Mouse (Mus musculus): ENCODE measurements around the gene Insrr. TPM values are rescaled to one million over a fixed set of nuclear protein-coding genes. Genes with fewer than 3 reads are reported as not detected.

Insrr gene
- polyA plus RNA-seq, 1 experiment from 2014 or later = not detected

- Histone ChIP-seq H3K4me2 (peak overlapping the region; percentile 60), H3K27ac (ENCODE audit: poor library complexity, severe bottlenecking) (peak overlapping the region; percentile 87), H3K27me3 (replicated peaks) (peaks cover 26% of the 10 kb centered on the region), H3K4me3 (peak overlapping the region; percentile 19), H3K36me3 (0 out of 2 replicates have a peak, but pooled peaks cover 6% of the 10 kb centered on the region), H3K4me1 (replicated peaks) (peaks cover 61% of the 10 kb centered on the region), H3K9me3 (replicated peaks) (no peaks in the 10 kb centered on the region), H3K9ac (peak overlapping the region; percentile 48)
- ATAC-seq (ENCODE audit: insufficient number of reproducible peaks, low FRiP score) = peak; percentile 58
- 17% methylated on average over 15 of the region's 15 CpGs for WGBS
These were observed 33.0 kb upstream of the Insrr start for GRCm38 (mm10) chr3:87763683-87764289.

- no peak overlapping the region for H3K9ac ChIP-seq
- no peak for ATAC-seq (ENCODE audit: insufficient number of reproducible peaks, low FRiP score)
- H3K9me3 ChIP-seq (replicated peaks) = no peaks in the 10 kb centered on the region
- H3K4me1 ChIP-seq (replicated peaks) = peaks cover 61% of the 10 kb centered on the region
- WGBS = 18% methylated on average over 10 of the region's 10 CpGs
- no peaks in the 10 kb centered on the region for H3K36me3 ChIP-seq
- peak overlapping the region; percentile 19; the same call in 1 of the 2 replicates for H3K4me3 ChIP-seq
- H3K27ac ChIP-seq (ENCODE audit: poor library complexity, severe bottlenecking) = peak overlapping the region; percentile 87
- H3K4me2 ChIP-seq = peak overlapping the region; percentile 60
- H3K27me3 ChIP-seq (replicated peaks) = peaks cover 27% of the 10 kb centered on the region
These were observed 32.2 kb upstream of the Insrr start for GRCm38 (mm10) chr3:87764506-87764905.

- Histone ChIP-seq H3K9me3 (replicated peaks) (no peaks in the 10 kb centered on the region), H3K4me3 (peak overlapping the region; percentile 19; the same call in 1 of the 2 replicates), H3K9ac (no peak overlapping the region), H3K4me2 (peak overlapping the region; percentile 60), H3K4me1 (replicated peaks) (peaks cover 61% of the 10 kb centered on the region), H3K27ac (ENCODE audit: poor library complexity, severe bottlenecking) (peak overlapping the region; percentile 87), H3K27me3 (replicated peaks) (peaks cover 32% of the 10 kb centered on the region), H3K36me3 (no peaks in the 10 kb centered on the region)
- ATAC-seq (ENCODE audit: insufficient number of reproducible peaks, low FRiP score) = peak; percentile 67
- WGBS = 17% methylated on average over 10 of the region's 10 CpGs
These were observed 31.7 kb upstream of the Insrr start for GRCm38 (mm10) chr3:87765091-87765490.

GRCm38 (mm10) chr3:87765631-87766283, 31.0 kb upstream of the Insrr start:
- peak overlapping the region; percentile 60 for H3K4me2 ChIP-seq
- H3K4me3 ChIP-seq = no peak overlapping the region
- H3K9ac ChIP-seq = no peak overlapping the region
- H3K4me1 ChIP-seq (replicated peaks) = peaks cover 61% of the 10 kb centered on the region
- peaks cover 32% of the 10 kb centered on the region for H3K27me3 ChIP-seq (replicated peaks)
- WGBS = 58% methylated on average over 5 of the region's 5 CpGs
- peak overlapping the region; percentile 87 for H3K27ac ChIP-seq (ENCODE audit: poor library complexity, severe bottlenecking)
- H3K36me3 ChIP-seq = no peaks in the 10 kb centered on the region
- H3K9me3 ChIP-seq (replicated peaks) = no peaks in the 10 kb centered on the region
- no peak for ATAC-seq (ENCODE audit: insufficient number of reproducible peaks, low FRiP score)

GRCm38 (mm10) chr3:87766284-87766667, 30.5 kb upstream of the Insrr start:
- Histone ChIP-seq H3K27me3 (replicated peaks) (peaks cover 36% of the 10 kb centered on the region), H3K36me3 (no peaks in the 10 kb centered on the region), H3K4me1 (replicated peaks) (peaks cover 61% of the 10 kb centered on the region), H3K4me2 (peak overlapping the region; percentile 60; the same call in 1 of the 2 replicates), H3K4me3 (no peak overlapping the region), H3K9me3 (replicated peaks) (no peaks in the 10 kb centered on the region), H3K9ac (no peak overlapping the region), H3K27ac (ENCODE audit: poor library complexity, severe bottlenecking) (peak overlapping the region; percentile 87; the same call in 1 of the 2 replicates)
- WGBS = 76% methylated on average over 3 of the region's 3 CpGs
- ATAC-seq (ENCODE audit: insufficient number of reproducible peaks, low FRiP score) = no peak

- H3K36me3 ChIP-seq = no peaks in the 10 kb centered on the region
- H3K4me2 ChIP-seq = peak overlapping the region; percentile 70
- H3K4me1 ChIP-seq (replicated peaks) = peaks cover 47% of the 10 kb centered on the region
- H3K9me3 ChIP-seq (replicated peaks) = no peaks in the 10 kb centered on the region
- peaks cover 50% of the 10 kb centered on the region for H3K27me3 ChIP-seq (replicated peaks)
- no peak for ATAC-seq (ENCODE audit: insufficient number of reproducible peaks, low FRiP score)
- H3K27ac ChIP-seq (ENCODE audit: poor library complexity, severe bottlenecking) = peak overlapping the region; percentile 60; the same call in 1 of the 2 replicates
- H3K9ac ChIP-seq = peak overlapping the region; percentile 80
- WGBS = 65% methylated on average over 8 of the region's 8 CpGs
- peak overlapping the region; percentile 56 for H3K4me3 ChIP-seq
These were observed 29.0 kb upstream of the Insrr start for GRCm38 (mm10) chr3:87767764-87768163.

- Histone ChIP-seq H3K27me3 (replicated peaks) (peaks cover 56% of the 10 kb centered on the region), H3K4me2 (peak overlapping the region; percentile 70), H3K36me3 (no peaks in the 10 kb centered on the region), H3K4me3 (peak overlapping the region; percentile 56), H3K9me3 (replicated peaks) (no peaks in the 10 kb centered on the region), H3K9ac (peak overlapping the region; percentile 80), H3K27ac (ENCODE audit: poor library complexity, severe bottlenecking) (peak overlapping the region; percentile 60), H3K4me1 (replicated peaks) (peaks cover 40% of the 10 kb centered on the region)
- no peak for ATAC-seq (ENCODE audit: insufficient number of reproducible peaks, low FRiP score)
- WGBS = 25% methylated on average over 6 of the region's 6 CpGs
These were observed 28.3 kb upstream of the Insrr start for GRCm38 (mm10) chr3:87768431-87768830.

GRCm38 (mm10) chr3:87768844-87769243, 27.9 kb upstream of the Insrr start:
- Histone ChIP-seq H3K4me1 (replicated peaks) (peaks cover 36% of the 10 kb centered on the region), H3K27me3 (replicated peaks) (peaks cover 60% of the 10 kb centered on the region), H3K9ac (peak overlapping the region; percentile 80), H3K4me2 (peak overlapping the region; percentile 70), H3K9me3 (replicated peaks) (no peaks in the 10 kb centered on the region), H3K36me3 (no peaks in the 10 kb centered on the region), H3K27ac (ENCODE audit: poor library complexity, severe bottlenecking) (peak overlapping the region; percentile 60), H3K4me3 (peak overlapping the region; percentile 56)
- peak; percentile 78 for ATAC-seq (ENCODE audit: insufficient number of reproducible peaks, low FRiP score)
- under 1% methylated on average over 36 of the region's 37 CpGs for WGBS

GRCm38 (mm10) chr3:87769506-87769905, 27.2 kb upstream of the Insrr start:
- no peaks in the 10 kb centered on the region for H3K9me3 ChIP-seq (replicated peaks)
- no peak overlapping the region for H3K4me2 ChIP-seq
- H3K36me3 ChIP-seq = no peaks in the 10 kb centered on the region
- H3K9ac ChIP-seq = no peak overlapping the region
- peaks cover 29% of the 10 kb centered on the region for H3K4me1 ChIP-seq (replicated peaks)
- ATAC-seq (ENCODE audit: insufficient number of reproducible peaks, low FRiP score) = no peak
- H3K4me3 ChIP-seq = no peak overlapping the region
- WGBS = 74% methylated on average over 8 of the region's 8 CpGs
- H3K27ac ChIP-seq (ENCODE audit: poor library complexity, severe bottlenecking) = no peak overlapping the region
- peaks cover 64% of the 10 kb centered on the region for H3K27me3 ChIP-seq (replicated peaks)

- Histone ChIP-seq H3K9ac (no peak overlapping the region), H3K9me3 (replicated peaks) (no peaks in the 10 kb centered on the region), H3K4me3 (no peak overlapping the region), H3K4me2 (no peak overlapping the region), H3K27me3 (replicated peaks) (peaks cover 72% of the 10 kb centered on the region), H3K27ac (ENCODE audit: poor library complexity, severe bottlenecking) (no peak overlapping the region), H3K4me1 (replicated peaks) (peaks cover 22% of the 10 kb centered on the region), H3K36me3 (no peaks in the 10 kb centered on the region)
- no peak for ATAC-seq (ENCODE audit: insufficient number of reproducible peaks, low FRiP score)
- 2% methylated on average over 4 of the region's 4 CpGs for WGBS
These were observed 26.5 kb upstream of the Insrr start for GRCm38 (mm10) chr3:87770280-87770679.

- WGBS = 44% methylated on average over 6 of the region's 6 CpGs
- Histone ChIP-seq H3K9me3 (replicated peaks) (no peaks in the 10 kb centered on the region), H3K36me3 (no peaks in the 10 kb centered on the region), H3K27ac (ENCODE audit: poor library complexity, severe bottlenecking) (no peak overlapping the region), H3K4me2 (no peak overlapping the region), H3K4me1 (replicated peaks) (peaks cover 14% of the 10 kb centered on the region), H3K9ac (no peak overlapping the region), H3K4me3 (no peak overlapping the region), H3K27me3 (replicated peaks) (peaks cover 74% of the 10 kb centered on the region)
- ATAC-seq (ENCODE audit: insufficient number of reproducible peaks, low FRiP score) = no peak
These were observed 25.7 kb upstream of the Insrr start for GRCm38 (mm10) chr3:87771088-87771487.
